Mouse (Mus musculus): Measurements from ENCODE around the gene Sapcd1.

- peak; percentile 80; the same call in 1 of the 2 replicates for TF ChIP-seq CTCF (IDR thresholded peaks at IDR 0.05; ENCODE audit: borderline replicate concordance, insufficient read depth, low read length)
- no peak for TF ChIP-seq POLR2A (IDR thresholded peaks at IDR 0.05; ENCODE audit: low read depth, low read length)
These were observed 2.1 kb upstream of the Sapcd1 start for GRCm38 (mm10) chr17:35029691-35030532.
